Mouse (Mus musculus) ES-E14 (cell line): ENCODE measurements around the gene B020031M17Rik.
"Not testable (repeated sequence)": the region's sequence is repeated elsewhere in the genome, so short reads cannot be mapped to it uniquely, and the experiment has no call there.

ENCODE experiments used
- CHD2 ChIP-seq: IDR thresholded peaks from 2 replicates; pipeline ENCODE4 v1.6.1; 2014; ENCODE audit warnings: mild to moderate bottlenecking, low read depth, low read length, inconsistent platforms
- HCFC1 ChIP-seq: IDR thresholded peaks from 2 replicates; pipeline ENCODE4 v1.6.1; 2012; ENCODE audit warnings: low read length, inconsistent platforms, borderline replicate concordance; ENCODE audit not compliant: insufficient read depth
- ZC3H11A ChIP-seq: IDR thresholded peaks from 2 replicates; pipeline ENCODE4 v1.6.1; 2012; ENCODE audit warnings: low read depth, mild to moderate bottlenecking, inconsistent platforms, low read length, borderline replicate concordance
- ZNF384 ChIP-seq: IDR thresholded peaks from 2 replicates; pipeline ENCODE4 v1.6.1; 2012; ENCODE audit warnings: low read depth, low read length, inconsistent platforms

- not testable (repeated sequence) for TF ChIP-seq ZNF384, CHD2, HCFC1, ZC3H11A
Observed at GRCm38 (mm10) chr13:119965968-119966367, 15.4 kb upstream of the B020031M17Rik start.
